Mouse (Mus musculus) gastrocnemius, postnatal 14 days (tissue): ENCODE measurements around the gene Cenpl. TPM values are rescaled to one million over a fixed set of nuclear protein-coding genes. Genes with fewer than 3 reads are reported as not detected.

Source experiments
- total RNA-seq, 2 experiments: library from RNA; stranded (reverse); gene quantifications; 2 replicates each; pipeline ENCODE4 v1.2.3; 2021

Gene Cenpl
- total RNA-seq, 2 experiments from 2014 or later: 1.2 to 1.4 TPM

Other genes with a start within 250 kb of the Cenpl start
- 10 to 100 TPM; 25.8 to 41.2 TPM for gene Rc3h1, start 164.3 kb upstream of the Cenpl start, total RNA-seq
- gene Serpinc1, start 92.1 kb upstream of the Cenpl start, total RNA-seq: under 1 TPM; 0.14 to 0.29 TPM
- gene Zbtb37, start 35.9 kb upstream of the Cenpl start, total RNA-seq: 1 to 10 TPM; 4.6 to 9.1 TPM
- gene Dars2, start 55 bp upstream of the Cenpl start, total RNA-seq: 10 to 100 TPM in 1 of 2 experiments, 1 to 10 TPM in 1; 9.9 to 10.2 TPM
- 10 to 100 TPM in 1 of 2 experiments, 1 to 10 TPM in 1; 9.3 to 10.2 TPM for gene Klhl20, start 60.8 kb downstream of the Cenpl start, total RNA-seq
- gene Ankrd45, start 72.0 kb downstream of the Cenpl start, total RNA-seq: not detected
- not detected for gene Tex50, start 88.6 kb downstream of the Cenpl start, total RNA-seq
- gene Prdx6, start 180.5 kb downstream of the Cenpl start, total RNA-seq: 10 to 100 TPM; 70.1 to 78.6 TPM